Comparison of ENCODE assay signal across 26 mouse cellular contexts in the genomic region with DNA sequence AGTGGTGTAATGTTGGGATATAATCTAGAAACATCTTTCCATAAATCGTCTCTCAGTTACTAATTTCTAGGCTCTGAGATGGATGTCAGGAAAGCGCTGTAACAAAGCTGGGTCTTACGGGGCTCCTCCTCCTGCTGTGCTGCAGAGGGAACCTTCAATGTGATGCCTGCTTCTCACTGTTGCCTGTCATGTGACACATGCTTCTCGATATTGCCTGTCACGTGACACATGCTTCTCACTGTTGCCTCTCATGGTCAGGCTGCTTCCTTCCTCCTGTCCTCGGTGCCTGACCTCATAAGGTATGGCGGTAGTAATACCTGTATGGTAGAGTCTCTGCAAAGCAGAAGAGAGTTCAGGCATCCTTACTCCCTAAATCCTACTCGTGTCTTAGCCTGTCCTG.
A peak's percentile ranks its signal among the peaks of the same experiment; 100 is the strongest.
DNase-seq lines count a peak whose midpoint lies in the region; ATAC-seq lines count a peak whose summit lies in the region.
"Had no signal": no experiment of that assay in that cellular context is flagged by ENCODE, and none has a peak within 500 bp of the region (broad histone marks: within the 10 kb centered on the region; RNA-seq: fewer than 3 reads in every experiment).

No protein-coding gene starts in this region.

- no peak for ATAC-seq in megakaryocyte, adult 5-6 weeks (ENCODE audit: poor library complexity, severe bottlenecking)
- ATAC-seq: forebrain, embryonic 13.5 days; forebrain, embryonic 16.5 days had no signal

- no peaks in the 10 kb centered on the region for H3K36me3 ChIP-seq in megakaryocyte, embryonic 14.5 days (replicated peaks; ENCODE audit: low read length)
- H3K36me3 ChIP-seq in embryonic facial prominence, embryonic 10.5 days (replicated peaks) = no peaks in the 10 kb centered on the region
- H3K36me3 ChIP-seq: forebrain, embryonic 10.5 days; G1E; heart, embryonic 12.5 days; heart, embryonic 15.5 days; hindbrain, embryonic 12.5 days; hindbrain, embryonic 15.5 days had no signal

- intact Hi-C loops in gastrocnemius, postnatal 14 days (cut with DNase I; ENCODE audit: low total_unique reads) = no loop called here

- H3K4me1 ChIP-seq in megakaryocyte, embryonic 14.5 days = peaks cover 12% of the 10 kb centered on the region
- H3K4me1 ChIP-seq in embryonic facial prominence, embryonic 10.5 days = peaks cover 6% of the 10 kb centered on the region; the same call in 1 of the 2 replicates
- H3K4me1 ChIP-seq: forebrain, embryonic 13.5 days; hindbrain, embryonic 12.5 days; hindbrain, embryonic 15.5 days had no signal

- WGBS in embryonic facial prominence, embryonic 10.5 days = 89% methylated on average over 8 of the region's 8 CpGs

- 0 out of 2 replicates have a peak, but pooled peaks cover 7% of the 10 kb centered on the region for H3K9me3 ChIP-seq in megakaryocyte, embryonic 14.5 days
- H3K9me3 ChIP-seq in embryonic facial prominence, embryonic 10.5 days = no peaks in the 10 kb centered on the region
- H3K9me3 ChIP-seq: forebrain, embryonic 10.5 days; forebrain, embryonic 13.5 days; G1E; heart, embryonic 12.5 days; heart, embryonic 15.5 days; hindbrain, embryonic 12.5 days; hindbrain, embryonic 15.5 days had no signal

- peak; percentile 35 for DNase-seq in heart, adult 11 months
- DNase-seq in heart, postnatal 4 days = no peak
- DNase-seq in embryonic facial prominence, embryonic 10.5 days (ENCODE audit: low spot score) = peak; percentile 6
- DNase-seq in left cerebral cortex, adult 8-10 months (ENCODE audit: low spot score in 2 of 2) = no peak
- DNase-seq in gastrocnemius, postnatal 14 days = no peak
- DNase-seq: adrenal gland, adult 2 months; adrenal gland, postnatal 14 days; cerebellum, adult 11 months; cerebellum, adult 2 months; cerebellum, postnatal 10 days; cerebellum, postnatal 36 days; embryo, embryonic 11 days; gastrocnemius, postnatal 10 days; heart, adult 18-20 months; heart, postnatal 10 days; heart, postnatal 36 days had no signal

- H3K27me3 ChIP-seq in megakaryocyte, embryonic 14.5 days (replicated peaks) = peaks cover 9% of the 10 kb centered on the region
- no peaks in the 10 kb centered on the region for H3K27me3 ChIP-seq in embryonic facial prominence, embryonic 10.5 days (replicated peaks; ENCODE audit: low read depth, poor library complexity, severe bottlenecking)
- H3K27me3 ChIP-seq: forebrain, embryonic 13.5 days; hindbrain, embryonic 12.5 days; hindbrain, embryonic 15.5 days had no signal

- H3K27ac ChIP-seq in embryonic facial prominence, embryonic 10.5 days (replicated peaks) = no peak overlapping the region
- H3K27ac ChIP-seq: forebrain, embryonic 10.5 days; forebrain, embryonic 13.5 days; heart, embryonic 15.5 days; hindbrain, embryonic 12.5 days; hindbrain, embryonic 15.5 days had no signal

- peak overlapping the region; percentile 38 for H3K4me3 ChIP-seq in megakaryocyte, embryonic 14.5 days (replicated peaks)
- no peak overlapping the region for H3K4me3 ChIP-seq in embryonic facial prominence, embryonic 10.5 days
- H3K4me3 ChIP-seq: forebrain, embryonic 10.5 days; forebrain, embryonic 13.5 days; heart, embryonic 12.5 days; heart, embryonic 15.5 days; hindbrain, embryonic 12.5 days; hindbrain, embryonic 15.5 days had no signal

Comparison
In these comparisons a context has a peak if more than half of its experiments do, and no peak if none do; other contexts are left out.
1. DNase-seq: peak in heart, adult 11 months (single experiment) and embryonic facial prominence, embryonic 10.5 days (single experiment); none in heart, postnatal 4 days (single experiment), left cerebral cortex, adult 8-10 months (0 of 2) and gastrocnemius, postnatal 14 days (single experiment).